Comparison of ENCODE assay signal across 23 mouse cellular contexts in the genomic region with DNA sequence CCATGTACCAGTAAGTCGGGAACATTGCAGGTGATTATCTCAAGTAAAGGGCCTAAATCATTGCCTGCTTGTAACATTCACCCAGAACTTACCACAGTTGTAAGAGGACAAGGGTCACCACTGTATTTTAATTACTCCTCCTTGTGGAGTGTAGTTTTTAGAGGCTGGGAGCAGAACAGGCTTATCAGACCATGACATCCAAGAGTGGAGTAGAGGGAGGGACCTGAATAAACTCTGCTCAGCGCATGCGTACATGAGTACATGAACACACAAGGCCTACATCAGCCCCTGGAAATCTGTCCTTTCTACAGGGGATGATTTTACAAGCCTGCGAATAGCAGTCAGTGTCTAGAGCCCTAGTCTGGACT.
DNase-seq lines count a peak whose midpoint lies in the region; ATAC-seq and TF ChIP-seq lines count a peak whose summit lies in the region.
"Had no signal": no experiment of that assay in that cellular context is flagged by ENCODE, and none has a peak within 500 bp of the region (broad histone marks: within the 10 kb centered on the region; RNA-seq: fewer than 3 reads in every experiment).

No protein-coding gene starts in this region.

- H3K27me3 ChIP-seq in midbrain, embryonic 10.5 days (ENCODE audit: low read depth, poor library complexity, severe bottlenecking): peaks cover 12% of the 10 kb centered on the region
- H3K27me3 ChIP-seq in midbrain, embryonic 14.5 days (ENCODE audit: control insufficient read depth, insufficient read depth, low read length): no peaks in the 10 kb centered on the region
- no peaks in the 10 kb centered on the region for H3K27me3 ChIP-seq in kidney, adult 2 months (replicated peaks; ENCODE audit: control insufficient read depth, insufficient read depth, low read length)
- no peaks in the 10 kb centered on the region for H3K27me3 ChIP-seq in kidney, embryonic 16.5 days (ENCODE audit: insufficient read depth, low read length)
- no peaks in the 10 kb centered on the region for H3K27me3 ChIP-seq in limb, embryonic 10.5 days (ENCODE audit: low read depth, poor library complexity, severe bottlenecking)
- H3K27me3 ChIP-seq: CH12.LX; embryonic facial prominence, embryonic 13.5 days; heart, embryonic 15.5 days; limb, embryonic 15.5 days; Patski had no signal

- TF ChIP-seq POLR2A in kidney, adult 2 months (IDR thresholded peaks at IDR 0.05; ENCODE audit: low read depth, low read length): no peak

- H3K9ac ChIP-seq in midbrain, embryonic 14.5 days (replicated peaks; ENCODE audit: low read length): no peak overlapping the region
- H3K9ac ChIP-seq in kidney, embryonic 16.5 days (replicated peaks; ENCODE audit: low read length): no peak overlapping the region
- H3K9ac ChIP-seq: embryonic facial prominence, embryonic 13.5 days; forebrain, embryonic 13.5 days; heart, embryonic 15.5 days; limb, embryonic 15.5 days; liver, embryonic 14.5 days; lung, embryonic 14.5 days had no signal

- ATAC-seq in midbrain, embryonic 14.5 days (ENCODE audit: low FRiP score, low TSS enrichment): no peak
- peak; percentile 92 for ATAC-seq in kidney, embryonic 16.5 days (ENCODE audit: low FRiP score, low TSS enrichment)
- ATAC-seq: Patski had no signal

- 92% methylated on average over 4 of the region's 4 CpGs for WGBS in midbrain, embryonic 10.5 days
- WGBS in midbrain, embryonic 14.5 days: 95% methylated on average over 4 of the region's 4 CpGs
- WGBS in kidney, adult 2 months: 55% methylated on average over 4 of the region's 4 CpGs
- 58% methylated on average over 4 of the region's 4 CpGs for WGBS in kidney, embryonic 16.5 days
- WGBS in limb, embryonic 10.5 days: 91% methylated on average over 4 of the region's 4 CpGs

- no peak for DNase-seq in midbrain, embryonic 10.5 days (ENCODE audit: low spot score)
- no peak for DNase-seq in midbrain, embryonic 14.5 days
- DNase-seq in kidney, adult 2 months: peak; percentile 51
- peak; percentile 26 to 46 for DNase-seq in kidney, postnatal 4 days
- DNase-seq in adrenal gland, adult 8-10 months: no peak
- no peak for DNase-seq in limb, embryonic 10.5 days (ENCODE audit: low spot score)
- DNase-seq in heart, adult 11 months: no peak
- DNase-seq: B cell, adult 2 months; cerebellum, adult 11 months; cerebellum, postnatal 14 days; heart, postnatal 4 days; lung, embryonic 14.5 days had no signal

- no peak for TF ChIP-seq CTCF in kidney, adult 2 months (conservative IDR thresholded peaks at IDR 0.05; ENCODE audit: insufficient read depth, insufficient read length, low read depth, low read length)

- no peaks in the 10 kb centered on the region for H3K36me3 ChIP-seq in midbrain, embryonic 10.5 days
- H3K36me3 ChIP-seq in midbrain, embryonic 14.5 days (ENCODE audit: control insufficient read depth, insufficient read depth, low read length): no peaks in the 10 kb centered on the region
- H3K36me3 ChIP-seq in kidney, adult 2 months (ENCODE audit: control insufficient read depth, insufficient read depth, low read length): no peaks in the 10 kb centered on the region
- no peaks in the 10 kb centered on the region for H3K36me3 ChIP-seq in kidney, embryonic 16.5 days (ENCODE audit: insufficient read depth, low read length)
- no peaks in the 10 kb centered on the region for H3K36me3 ChIP-seq in limb, embryonic 10.5 days
- H3K36me3 ChIP-seq: embryonic facial prominence, embryonic 13.5 days; G1E; heart, embryonic 15.5 days; limb, embryonic 15.5 days had no signal

- H3K9me3 ChIP-seq in midbrain, embryonic 10.5 days (replicated peaks): no peaks in the 10 kb centered on the region
- H3K9me3 ChIP-seq in midbrain, embryonic 14.5 days (ENCODE audit: control insufficient read depth, low read length): no peaks in the 10 kb centered on the region
- H3K9me3 ChIP-seq in kidney, embryonic 16.5 days (ENCODE audit: low read length): no peaks in the 10 kb centered on the region
- no peaks in the 10 kb centered on the region for H3K9me3 ChIP-seq in limb, embryonic 10.5 days (replicated peaks)
- H3K9me3 ChIP-seq: embryonic facial prominence, embryonic 13.5 days; forebrain, embryonic 13.5 days; heart, embryonic 15.5 days; limb, embryonic 15.5 days had no signal

- H3K4me1 ChIP-seq in midbrain, embryonic 10.5 days: peaks cover 23% of the 10 kb centered on the region
- peaks cover 15% of the 10 kb centered on the region for H3K4me1 ChIP-seq in midbrain, embryonic 14.5 days (ENCODE audit: control insufficient read depth, insufficient read depth, low read length)
- H3K4me1 ChIP-seq in kidney, adult 2 months (ENCODE audit: control insufficient read depth, insufficient read depth, low read length): no peaks in the 10 kb centered on the region
- H3K4me1 ChIP-seq in kidney, embryonic 16.5 days (ENCODE audit: insufficient read depth, low read length): peaks cover 6% of the 10 kb centered on the region; the same call in 1 of the 2 replicates
- H3K4me1 ChIP-seq in limb, embryonic 10.5 days: peaks cover 11% of the 10 kb centered on the region
- H3K4me1 ChIP-seq: heart, embryonic 15.5 days had no signal

- H3K4me2 ChIP-seq in midbrain, embryonic 14.5 days (ENCODE audit: low read length): no peak overlapping the region
- H3K4me2 ChIP-seq in kidney, embryonic 16.5 days (replicated peaks; ENCODE audit: low read depth, low read length): no peak overlapping the region
- H3K4me2 ChIP-seq: embryonic facial prominence, embryonic 13.5 days; forebrain, embryonic 13.5 days; heart, embryonic 15.5 days; limb, embryonic 15.5 days; lung, embryonic 14.5 days had no signal

- no peak overlapping the region for H3K4me3 ChIP-seq in midbrain, embryonic 10.5 days
- no peak overlapping the region for H3K4me3 ChIP-seq in midbrain, embryonic 14.5 days (replicated peaks; ENCODE audit: low read depth, low read length)
- H3K4me3 ChIP-seq in kidney, adult 2 months (ENCODE audit: insufficient read depth, low read depth, low read length): no peak overlapping the region
- H3K4me3 ChIP-seq in kidney, embryonic 16.5 days (ENCODE audit: low read length): no peak overlapping the region
- no peak overlapping the region for H3K4me3 ChIP-seq in limb, embryonic 10.5 days
- H3K4me3 ChIP-seq: embryonic facial prominence, embryonic 13.5 days; erythroblast, embryonic 14.5 days; forebrain, embryonic 13.5 days; heart, embryonic 15.5 days; layer of hippocampus, adult 2 months; limb, embryonic 15.5 days had no signal

- H3K27ac ChIP-seq in midbrain, embryonic 10.5 days (replicated peaks): peak overlapping the region; percentile 80
- H3K27ac ChIP-seq in midbrain, embryonic 14.5 days (replicated peaks; ENCODE audit: low read depth, low read length): no peak overlapping the region
- H3K27ac ChIP-seq in kidney, adult 2 months (ENCODE audit: insufficient read depth, low read depth, low read length): no peak overlapping the region
- 0 out of 2 replicates have a peak overlapping the region, but pooled peaks have one; percentile 31 for H3K27ac ChIP-seq in kidney, embryonic 16.5 days (ENCODE audit: low read length)
- H3K27ac ChIP-seq in limb, embryonic 10.5 days: no peak overlapping the region
- H3K27ac ChIP-seq: embryonic facial prominence, embryonic 13.5 days; forebrain, embryonic 13.5 days; heart, embryonic 15.5 days; layer of hippocampus, adult 2 months; limb, embryonic 15.5 days; liver, embryonic 14.5 days had no signal

Comparison
In these comparisons a context has a peak if more than half of its experiments do, and no peak if none do; other contexts are left out.
1. H3K27ac ChIP-seq: peak in midbrain, embryonic 10.5 days (single experiment) and kidney, embryonic 16.5 days (single experiment); none in midbrain, embryonic 14.5 days (single experiment), kidney, adult 2 months (single experiment) and limb, embryonic 10.5 days (single experiment).
2. DNase-seq: peak in kidney, adult 2 months (single experiment) and kidney, postnatal 4 days (2 of 2); none in midbrain, embryonic 10.5 days (single experiment), midbrain, embryonic 14.5 days (single experiment), adrenal gland, adult 8-10 months (single experiment), limb, embryonic 10.5 days (single experiment) and heart, adult 11 months (single experiment).